Mouse (Mus musculus) lung, embryonic 14.5 days (tissue): ENCODE data around the gene Gm14525. TPM values are rescaled to one million over a fixed set of nuclear protein-coding genes. Genes with fewer than 3 reads are reported as not detected.
"Not testable (repeated sequence)": the region's sequence is repeated elsewhere in the genome, so short reads cannot be mapped to it uniquely, and the experiment has no call there.

ENCODE experiments used
- ATAC-seq: fragments of 200-750 bp; cut with Nextera tagmentation; 2 replicates; pipeline ENCODE4 v1.8.0; 2017; ENCODE audit warnings: mild to moderate bottlenecking, moderate TSS enrichment, moderate library complexity; ENCODE audit not compliant: insufficient read depth
- DNase-seq: peaks from one replicate; pipeline ENCODE4 v3.0.0-alpha.2; 2015
- H3K27ac ChIP-seq: fragments of 300-500 bp; sonication (generic); 2 replicates; pipeline ENCODE4 v1.5.1; 2014; ENCODE audit warnings: low read depth, mild to moderate bottlenecking, moderate library complexity
- H3K27me3 ChIP-seq: fragments of 300-500 bp; sonication (generic); 2 replicates; pipeline ENCODE4 v1.6.1; 2014; ENCODE audit warnings: low read length, control low read depth; ENCODE audit not compliant: insufficient read depth
- H3K36me3 ChIP-seq: fragments of 300-500 bp; sonication (generic); 2 replicates; pipeline ENCODE4 v1.6.1; 2014; ENCODE audit warnings: control low read depth; ENCODE audit not compliant: insufficient read depth
- H3K4me1 ChIP-seq: fragments of 300-500 bp; sonication (generic); 2 replicates; pipeline ENCODE4 v1.6.1; 2014; ENCODE audit warnings: antibody characterized with exemption, control low read depth; ENCODE audit not compliant: insufficient read depth
- H3K4me2 ChIP-seq: fragments of 300-500 bp; sonication (generic); 2 replicates; pipeline ENCODE4 v1.6.1; 2014; ENCODE audit warnings: mild to moderate bottlenecking
- H3K4me3 ChIP-seq: fragments of 300-500 bp; sonication (generic); 2 replicates; pipeline ENCODE4 v1.5.1; 2014; ENCODE audit warnings: low read depth, low read length
- H3K9ac ChIP-seq: fragments of 300-500 bp; sonication (generic); 2 replicates; pipeline ENCODE4 v1.6.1; 2014
- H3K9me3 ChIP-seq: fragments of 300-500 bp; sonication (generic); 2 replicates; pipeline ENCODE4 v1.6.1; 2016; ENCODE audit warnings: low read depth, low read length, control low read depth
- WGBS: fragments of 180-500 bp; shearing (Covaris S2); extraction: QIAGEN DNeasy Blood & Tissue Kit; methylation state at CpG from one replicate; pipeline ENCODE4 v1.1.7; 2014; 5-methylcytosine and 5-hydroxymethylcytosine counted together
- polyA plus RNA-seq: library from polyadenylated mRNA; unstranded; fragments of >200 nt; fragmentation: Nextera tagmentation; extraction: Ambion mirVana; gene quantifications from 2 replicates; pipeline ENCODE4 v1.2.1, GENCODE M21; 2014

Gm14525 gene
- not detected in 2 replicates for polyA plus RNA-seq

- not testable (repeated sequence) for H3K4me3 ChIP-seq, H3K27me3 ChIP-seq, H3K27ac ChIP-seq, DNase-seq, H3K36me3 ChIP-seq, H3K4me1 ChIP-seq, H3K4me2 ChIP-seq, H3K9me3 ChIP-seq, H3K9ac ChIP-seq, ATAC-seq
- WGBS = 63% methylated on average over 2 of the region's 5 CpGs
Measured at GRCm38 (mm10) chrX:26702538-26702937, at the start of gene Gm14525. Gene Gm14525 (minus strand): TSS chrX:26702638.

Other genes starting within 250 kb of the Gm14525 start
- gene Slx, start 157.1 kb downstream of the Gm14525 start, polyA plus RNA-seq = not detected in 2 replicates
- not detected in 2 replicates for gene Gm6121, start 233.1 kb upstream of the Gm14525 start, polyA plus RNA-seq